30 mouse cellular contexts compared by ENCODE assay signal in genomic region chr2:55447298-55447697, GRCm38 (mm10). TPM values are rescaled to one million over a fixed set of nuclear protein-coding genes. Genes with fewer than 3 reads are reported as not detected.
"Had no signal": no experiment of that assay in that cellular context is flagged by ENCODE, and none has a peak within 500 bp of the region (broad histone marks: within the 10 kb centered on the region; RNA-seq: fewer than 3 reads in every experiment).

No protein-coding gene starts in this region.

- H3K9ac ChIP-seq: embryonic facial prominence, embryonic 12.5 days; embryonic facial prominence, embryonic 13.5 days; embryonic facial prominence, embryonic 15.5 days; forebrain, embryonic 12.5 days; forebrain, embryonic 13.5 days; forebrain, embryonic 15.5 days; forebrain, postnatal 0 days had no signal

- ATAC-seq: forebrain, embryonic 13.5 days; forebrain, embryonic 14.5 days; forebrain, embryonic 15.5 days; forebrain, embryonic 16.5 days; forebrain, postnatal 0 days had no signal

- H3K4me2 ChIP-seq: embryonic facial prominence, embryonic 12.5 days; embryonic facial prominence, embryonic 13.5 days; embryonic facial prominence, embryonic 15.5 days; forebrain, embryonic 12.5 days; forebrain, embryonic 13.5 days; forebrain, embryonic 15.5 days had no signal

- H3K4me3 ChIP-seq: embryonic facial prominence, embryonic 10.5 days; embryonic facial prominence, embryonic 12.5 days; embryonic facial prominence, embryonic 13.5 days; embryonic facial prominence, embryonic 15.5 days; erythroblast, embryonic 14.5 days; forebrain, embryonic 10.5 days; forebrain, embryonic 12.5 days; forebrain, embryonic 13.5 days; forebrain, embryonic 15.5 days; gastrocnemius, adult 2 months had no signal

- H3K4me1 ChIP-seq: embryonic facial prominence, embryonic 10.5 days; embryonic facial prominence, embryonic 12.5 days; embryonic facial prominence, embryonic 13.5 days; embryonic facial prominence, embryonic 15.5 days; forebrain, embryonic 12.5 days; forebrain, embryonic 15.5 days had no signal

- DNase-seq: cerebellum, adult 2 months; cerebellum, adult 8-10 months; cerebellum, adult 9-10 months; cerebellum, adult 9-11 months; cerebellum, postnatal 10 days; cerebellum, postnatal 14 days; cerebellum, postnatal 25 days; cerebellum, postnatal 36 days; embryo, embryonic 11 days; forebrain, postnatal 0 days; gastrocnemius, adult 2 months; gastrocnemius, postnatal 10 days; gastrocnemius, postnatal 14 days; gastrocnemius, postnatal 25 days; gastrocnemius, postnatal 36 days; heart, adult 11 months; heart, adult 18-20 months had no signal

- H3K36me3 ChIP-seq: embryonic facial prominence, embryonic 10.5 days; embryonic facial prominence, embryonic 12.5 days; embryonic facial prominence, embryonic 13.5 days; embryonic facial prominence, embryonic 15.5 days; forebrain, embryonic 10.5 days; forebrain, embryonic 12.5 days; forebrain, embryonic 15.5 days had no signal

- H3K27me3 ChIP-seq: embryonic facial prominence, embryonic 12.5 days; embryonic facial prominence, embryonic 13.5 days; embryonic facial prominence, embryonic 15.5 days; forebrain, embryonic 12.5 days; forebrain, embryonic 13.5 days; forebrain, embryonic 15.5 days had no signal

- H3K9me3 ChIP-seq: embryonic facial prominence, embryonic 10.5 days; embryonic facial prominence, embryonic 12.5 days; embryonic facial prominence, embryonic 13.5 days; embryonic facial prominence, embryonic 15.5 days; forebrain, embryonic 10.5 days; forebrain, embryonic 12.5 days; forebrain, embryonic 13.5 days; forebrain, embryonic 15.5 days had no signal

- H3K27ac ChIP-seq: embryonic facial prominence, embryonic 10.5 days; embryonic facial prominence, embryonic 12.5 days; embryonic facial prominence, embryonic 13.5 days; embryonic facial prominence, embryonic 15.5 days; forebrain, embryonic 10.5 days; forebrain, embryonic 12.5 days; forebrain, embryonic 13.5 days; forebrain, embryonic 15.5 days; gastrocnemius, adult 2 months had no signal

RNA-seq across cellular contexts. Expression of gene Kcnj3, which starts 11.5 kb away (rescaled TPM):
- total RNA-seq: common myeloid progenitor, adult 5-6 weeks; granulocyte monocyte progenitor cell, adult 5-6 weeks had no signal
